ENCODE assay signal across 7 mouse cellular contexts in genomic region chr1:133087206-133087905, GRCm38 (mm10). TPM values are rescaled to one million over a fixed set of nuclear protein-coding genes. Genes with fewer than 3 reads are reported as not detected.
A peak's percentile ranks its signal among the peaks of the same experiment; 100 is the strongest.
DNase-seq lines count a peak whose midpoint lies in the region; ATAC-seq and TF ChIP-seq lines count a peak whose summit lies in the region.

No protein-coding gene starts in this region.

- H3K4me1 ChIP-seq in liver, postnatal 0 days (ENCODE audit: insufficient read depth): peaks cover 22% of the 10 kb centered on the region
- 0 out of 2 replicates have a peak, but pooled peaks cover 5% of the 10 kb centered on the region for H3K4me1 ChIP-seq in neural tube, embryonic 14.5 days (ENCODE audit: control insufficient read depth, insufficient read depth, low read length)

- peak; percentile 60 for ATAC-seq in inflammation-experienced regulatory T-cells, adult 6 months
- peak; percentile 46 for ATAC-seq in liver, postnatal 0 days
- ATAC-seq in neural tube, embryonic 14.5 days (ENCODE audit: low read depth): peak; percentile 45; the same call in 1 of the 2 replicates

- peak; percentile 78 for TF ChIP-seq CTCF in gastrocnemius, adult 2 months (IDR thresholded peaks at IDR 0.05)
- TF ChIP-seq CTCF in liver, postnatal 0 days (IDR thresholded peaks at IDR 0.05; ENCODE audit: low read depth): peak; percentile 94

- no peaks in the 10 kb centered on the region for H3K36me3 ChIP-seq in liver, postnatal 0 days (replicated peaks; ENCODE audit: insufficient read depth, low read length)
- H3K36me3 ChIP-seq in neural tube, embryonic 14.5 days (ENCODE audit: control insufficient read depth, insufficient read depth, low read length): peaks cover 39% of the 10 kb centered on the region

- H3K4me2 ChIP-seq in liver, postnatal 0 days (ENCODE audit: low read depth, low read length): no peak overlapping the region
- no peak overlapping the region for H3K4me2 ChIP-seq in neural tube, embryonic 14.5 days (ENCODE audit: low read depth, low read length)

- WGBS in liver, postnatal 0 days (ENCODE audit: insufficient replicate concordance): 46% methylated on average over 7 of the region's 7 CpGs
- WGBS in neural tube, embryonic 14.5 days: 49% methylated on average over 7 of the region's 7 CpGs

- peak overlapping the region; percentile 19; the same call in 1 of the 2 replicates for H3K4me3 ChIP-seq in gastrocnemius, adult 2 months
- H3K4me3 ChIP-seq in liver, postnatal 0 days (ENCODE audit: low read depth, low read length): no peak overlapping the region
- no peak overlapping the region for H3K4me3 ChIP-seq in neural tube, embryonic 14.5 days (ENCODE audit: low read depth, low read length)

- H3K9me3 ChIP-seq in liver, postnatal 0 days (ENCODE audit: low read length): no peaks in the 10 kb centered on the region
- no peaks in the 10 kb centered on the region for H3K9me3 ChIP-seq in neural tube, embryonic 14.5 days (ENCODE audit: control insufficient read depth, low read length)

- intact Hi-C loops in gastrocnemius, adult 2 months (cut with DNase I): loop anchor here (1.0 to 2.0 kb wide), 2 partner anchors 41 to 48 kb away; no protein-coding TSS in a partner anchor

- no peaks in the 10 kb centered on the region for H3K27me3 ChIP-seq in liver, postnatal 0 days (ENCODE audit: insufficient read depth, low read length)
- no peaks in the 10 kb centered on the region for H3K27me3 ChIP-seq in neural tube, embryonic 14.5 days (ENCODE audit: control insufficient read depth, insufficient read depth, low read length)

- TF ChIP-seq EP300 in liver, postnatal 0 days (IDR thresholded peaks at IDR 0.05; ENCODE audit: low read depth): no peak

- H3K9ac ChIP-seq in liver, postnatal 0 days (replicated peaks): no peak overlapping the region
- H3K9ac ChIP-seq in neural tube, embryonic 14.5 days (replicated peaks; ENCODE audit: low read depth, low read length): no peak overlapping the region

- peak overlapping the region; percentile 86 for H3K27ac ChIP-seq in gastrocnemius, adult 2 months
- no peak overlapping the region for H3K27ac ChIP-seq in liver, postnatal 0 days (ENCODE audit: low read depth)
- no peak overlapping the region for H3K27ac ChIP-seq in neural tube, embryonic 14.5 days (ENCODE audit: low read depth, low read length)

- DNase-seq in CD8-positive naive resting alpha-beta T cell, adult 2 months (ENCODE audit: low read depth in 2 of 2, low spot score in 2 of 2): peak; percentile 16 to 46
- DNase-seq in NIH3T3 (ENCODE audit: low read depth): peak; percentile 77
- peak; percentile 83 to 86 for DNase-seq in cerebellum, postnatal 14 days
- peak; percentile 70 for DNase-seq in gastrocnemius, adult 2 months
- peak; percentile 81 for DNase-seq in liver, postnatal 0 days

RNA-seq across cellular contexts. Expression of gene Pik3c2b, which starts 41.9 kb away (rescaled TPM):
- 10 to 100 TPM in 1 of 2 experiments, 1 to 10 TPM in 1; 9.8 to 11.0 TPM for total RNA-seq in gastrocnemius, adult 2 months (2021)
- polyA plus RNA-seq in inflammation-experienced regulatory T-cells, adult 6 months (2017; shearing (Covaris generic)): under 1 TPM; 0.36 to 0.67 (median 0.61) TPM
- polyA plus RNA-seq in liver, postnatal 0 days (2015; fragmentation: Nextera tagmentation; extraction: Ambion mirVana): 0.83 and 1.00 TPM in 2 replicates
- polyA plus RNA-seq in neural tube, embryonic 14.5 days (2014; fragmentation: Nextera tagmentation; extraction: Ambion mirVana): 14.2 and 17.2 TPM in 2 replicates

RNA-seq across cellular contexts. Expression of gene Ppp1r15b, which starts 43.6 kb away (rescaled TPM):
- 10 to 100 TPM; 16.4 to 18.6 TPM for total RNA-seq in gastrocnemius, adult 2 months (2021)
- polyA plus RNA-seq in inflammation-experienced regulatory T-cells, adult 6 months (2017; shearing (Covaris generic)): 10 to 100 TPM; 20.8 to 26.0 (median 23.6) TPM
- 24.3 and 27.0 TPM in 2 replicates for polyA plus RNA-seq in liver, postnatal 0 days (2015; fragmentation: Nextera tagmentation; extraction: Ambion mirVana)
- 25.9 and 37.1 TPM in 2 replicates for polyA plus RNA-seq in neural tube, embryonic 14.5 days (2014; fragmentation: Nextera tagmentation; extraction: Ambion mirVana)

RNA-seq across cellular contexts. Expression of gene Mdm4, which starts 57.0 kb away (rescaled TPM):
- 10 to 100 TPM; 26.3 to 32.4 TPM for total RNA-seq in gastrocnemius, adult 2 months (2021)
- 100 to 1,000 TPM in 1 of 3 experiments, 10 to 100 TPM in 2; 94.1 to 139 (median 98.6) TPM for polyA plus RNA-seq in inflammation-experienced regulatory T-cells, adult 6 months (2017; shearing (Covaris generic))
- polyA plus RNA-seq in liver, postnatal 0 days (2015; fragmentation: Nextera tagmentation; extraction: Ambion mirVana): 5.8 and 9.0 TPM in 2 replicates
- 50.9 and 78.8 TPM in 2 replicates for polyA plus RNA-seq in neural tube, embryonic 14.5 days (2014; fragmentation: Nextera tagmentation; extraction: Ambion mirVana)

Comparison
In these comparisons a context has a peak if more than half of its experiments do, and no peak if none do; other contexts are left out.
1. DNase-seq: peak in every context shown above with its lines; median percentile 84 in cerebellum, postnatal 14 days; 81 in liver, postnatal 0 days; 77 in NIH3T3; 70 in gastrocnemius, adult 2 months; 31 in CD8-positive naive resting alpha-beta T cell, adult 2 months.